Mouse (Mus musculus) cortical plate, adult 2 months (tissue): ENCODE data around the gene Tigit. TPM values are rescaled to one million over a fixed set of nuclear protein-coding genes. Genes with fewer than 3 reads are reported as not detected.
A peak's percentile ranks its signal among the peaks of the same experiment; 100 is the strongest.

ENCODE experiments used
- H3K27ac ChIP-seq: fragments of 200-500 bp; 2 replicates; pipeline ENCODE4 v1.5.1; 2012; ENCODE audit warnings: low read length, control low read depth, inconsistent platforms; ENCODE audit not compliant: insufficient read depth
- H3K4me1 ChIP-seq: fragments of 200-500 bp; 2 replicates; pipeline ENCODE4 v1.6.1; 2011; ENCODE audit warnings: low read length; ENCODE audit not compliant: control insufficient read depth, insufficient read depth
- H3K4me3 ChIP-seq: fragments of 200-500 bp; 2 replicates; pipeline ENCODE4 v1.5.1; 2011; ENCODE audit warnings: mild to moderate bottlenecking, low read length, control low read depth; ENCODE audit not compliant: insufficient read depth
- CTCF ChIP-seq: fragments of 200-500 bp; IDR thresholded peaks from 2 replicates; pipeline ENCODE4 v1.5.1; 2011; ENCODE audit warnings: mild to moderate bottlenecking, control low read depth, low read length; ENCODE audit not compliant: insufficient read depth; ENCODE audit errors: extremely low read depth
- POLR2A ChIP-seq: fragments of 200-500 bp; IDR thresholded peaks from 2 replicates; pipeline ENCODE4 v1.6.1; 2011; ENCODE audit warnings: mild to moderate bottlenecking, low read length, control low read depth; ENCODE audit not compliant: insufficient read depth; ENCODE audit errors: extremely low read depth
- polyA plus RNA-seq: library from polyadenylated mRNA; depleted of rRNA; stranded (reverse); fragments of >200 nt; gene quantifications from 2 replicates; pipeline ENCODE4 v1.2.3, GENCODE M21; 2012

Tigit gene
- polyA plus RNA-seq, 1 experiment = not detected

DNA sequence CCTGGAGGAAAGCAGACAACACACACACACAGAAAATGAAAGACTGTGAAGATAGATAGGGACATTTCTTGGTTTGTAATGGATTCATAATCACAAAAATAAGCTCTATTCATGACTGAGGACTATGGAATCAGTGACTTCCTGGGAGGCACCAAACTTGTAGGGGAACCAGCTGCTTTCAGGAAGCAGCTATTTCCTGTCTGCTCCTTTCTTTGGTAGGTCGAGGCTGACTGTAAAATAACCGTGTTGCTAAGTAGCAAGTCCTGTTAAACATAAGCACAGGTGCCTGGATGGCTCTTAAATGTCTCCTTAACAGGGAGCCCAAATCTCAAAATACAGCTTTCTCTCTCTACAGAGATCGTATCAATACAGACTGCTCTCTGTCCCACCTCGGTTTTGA is 39.1 kb downstream of the Tigit start:
- Histone ChIP-seq H3K27ac (no peak overlapping the region), H3K4me3 (no peak overlapping the region), H3K4me1 (peaks cover 5% of the 10 kb centered on the region; the same call in 1 of the 2 replicates)
- TF ChIP-seq POLR2A (no peak), CTCF (no peak)

- Histone ChIP-seq H3K4me1 (peaks cover 5% of the 10 kb centered on the region; the same call in 1 of the 2 replicates), H3K27ac (0 out of 2 replicates have a peak overlapping the region, but pooled peaks have one; percentile 17), H3K4me3 (no peak overlapping the region)
- no peak for TF ChIP-seq CTCF
- TF ChIP-seq POLR2A = no peak
Measured at GRCm38 (mm10) chr16:43623315-43624000, 40.5 kb downstream of the Tigit start.

GRCm38 (mm10) chr16:43620359-43620758 is 43.6 kb downstream of the Tigit start:
- Histone ChIP-seq H3K27ac (no peak overlapping the region), H3K4me3 (no peak overlapping the region), H3K4me1 (no peaks in the 10 kb centered on the region; the same call in 1 of the 2 replicates)
- TF ChIP-seq POLR2A = no peak
- TF ChIP-seq CTCF = no peak

DNA sequence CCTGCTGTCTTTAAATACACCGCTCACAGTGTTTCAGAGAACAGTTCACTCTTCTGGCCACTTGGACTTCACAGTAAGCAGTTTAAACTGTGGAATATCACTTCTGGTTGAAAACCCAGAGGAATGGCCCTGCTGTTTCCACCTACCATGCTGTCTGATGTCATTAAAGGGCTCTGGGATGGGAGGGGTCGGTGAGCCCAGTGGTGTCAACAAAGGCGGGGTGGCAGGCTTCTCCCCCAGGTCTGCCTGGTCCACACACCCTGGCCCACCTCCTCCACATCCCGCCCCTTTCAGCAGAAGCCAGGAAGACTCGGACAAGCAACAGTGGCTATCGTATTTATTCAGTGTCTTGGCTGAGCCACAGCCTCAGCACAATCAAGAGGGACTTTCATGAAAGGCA is 44.7 kb downstream of the Tigit start:
- Histone ChIP-seq H3K27ac (no peak overlapping the region), H3K4me3 (no peak overlapping the region), H3K4me1 (no peaks in the 10 kb centered on the region; the same call in 1 of the 2 replicates)
- no peak for TF ChIP-seq CTCF
- TF ChIP-seq POLR2A = no peak

DNA sequence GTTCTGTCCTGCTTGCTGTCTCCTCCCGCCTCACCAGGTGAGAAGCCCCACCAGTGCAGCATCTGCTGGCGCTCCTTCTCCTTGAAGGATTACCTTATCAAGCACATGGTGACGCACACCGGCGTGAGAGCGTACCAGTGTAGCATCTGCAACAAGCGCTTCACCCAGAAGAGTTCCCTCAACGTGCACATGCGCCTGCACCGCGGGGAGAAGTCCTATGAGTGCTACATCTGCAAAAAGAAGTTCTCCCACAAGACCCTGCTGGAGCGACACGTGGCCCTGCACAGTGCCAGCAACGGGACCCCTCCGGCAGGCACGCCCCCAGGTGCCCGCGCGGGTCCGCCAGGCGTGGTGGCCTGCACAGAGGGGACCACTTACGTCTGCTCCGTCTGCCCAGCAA is 45.7 kb downstream of the Tigit start:
- no peak overlapping the region for H3K4me3 ChIP-seq
- no peaks in the 10 kb centered on the region; the same call in 1 of the 2 replicates for H3K4me1 ChIP-seq
- TF ChIP-seq POLR2A = no peak
- TF ChIP-seq CTCF = no peak
- no peak overlapping the region for H3K27ac ChIP-seq

GRCm38 (mm10) chr16:43617346-43617745 is 46.6 kb downstream of the Tigit start:
- TF ChIP-seq CTCF = no peak
- TF ChIP-seq POLR2A = no peak
- no peak overlapping the region for H3K4me3 ChIP-seq

DNA sequence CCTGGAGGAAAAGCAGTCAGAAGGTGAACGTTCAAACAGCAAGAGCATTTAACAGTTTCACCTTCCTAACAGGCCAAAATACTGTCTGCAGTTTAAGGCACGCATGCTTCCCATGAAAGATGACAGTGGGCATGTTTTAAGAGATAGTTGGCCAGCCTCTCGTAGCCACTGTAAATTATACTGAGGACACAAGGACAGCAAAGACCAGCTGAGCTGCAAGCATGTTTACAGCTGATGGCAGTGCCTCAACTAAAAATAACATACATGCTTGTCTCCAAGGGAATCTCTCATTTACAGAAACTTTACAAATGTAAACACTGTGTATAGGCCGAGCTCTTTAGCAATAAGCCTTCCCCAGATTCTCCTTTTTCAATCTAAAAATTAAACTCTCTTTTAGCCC is 47.6 kb downstream of the Tigit start:
- H3K27ac ChIP-seq = no peak overlapping the region
- TF ChIP-seq POLR2A (no peak), CTCF (no peak)
- no peaks in the 10 kb centered on the region for H3K4me1 ChIP-seq
- no peak overlapping the region for H3K4me3 ChIP-seq

More at GRCm38 (mm10) chr16:43617346-43617745, 46.6 kb downstream of the Tigit start:
- no peaks in the 10 kb centered on the region for H3K4me1 ChIP-seq
- no peak overlapping the region for H3K27ac ChIP-seq

DNA sequence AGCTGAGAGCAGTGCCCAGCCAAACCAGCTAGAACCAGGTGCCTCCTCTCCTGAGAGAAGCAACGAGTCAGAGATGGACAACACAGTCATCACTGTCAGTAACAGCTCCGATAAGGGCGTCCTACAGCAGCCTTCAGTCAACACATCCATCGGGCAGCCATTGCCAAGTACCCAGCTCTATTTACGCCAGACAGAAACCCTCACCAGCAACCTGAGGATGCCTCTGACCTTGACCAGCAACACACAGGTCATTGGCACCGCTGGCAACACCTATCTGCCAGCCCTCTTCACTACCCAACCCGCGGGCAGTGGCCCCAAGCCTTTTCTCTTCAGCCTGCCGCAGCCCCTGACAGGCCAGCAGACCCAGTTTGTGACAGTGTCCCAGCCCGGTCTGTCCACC is 53.6 kb downstream of the Tigit start:
- H3K4me3 ChIP-seq = no peak overlapping the region
- no peak overlapping the region for H3K27ac ChIP-seq
- no peak for TF ChIP-seq POLR2A
- no peak for TF ChIP-seq CTCF
- no peaks in the 10 kb centered on the region for H3K4me1 ChIP-seq

GRCm38 (mm10) chr16:43608066-43608465 is 55.9 kb downstream of the Tigit start:
- TF ChIP-seq POLR2A = no peak
- no peak for TF ChIP-seq CTCF
- Histone ChIP-seq H3K4me1 (no peaks in the 10 kb centered on the region), H3K4me3 (no peak overlapping the region), H3K27ac (no peak overlapping the region)

GRCm38 (mm10) chr16:43607086-43607485 is 56.9 kb downstream of the Tigit start:
- H3K4me1 ChIP-seq = no peaks in the 10 kb centered on the region
- TF ChIP-seq CTCF (no peak), POLR2A (no peak)
- H3K27ac ChIP-seq = no peak overlapping the region
- no peak overlapping the region for H3K4me3 ChIP-seq
